Mouse (Mus musculus) spleen, postnatal 4 days (tissue): ENCODE results near the gene Oas2.

Source experiments
- DNase-seq, 2 experiments: peaks; one replicate each; pipeline ENCODE4 v3.0.0; 2022; ENCODE audit warnings: low spot score in 2 of 2

Oas2 gene

DNA sequence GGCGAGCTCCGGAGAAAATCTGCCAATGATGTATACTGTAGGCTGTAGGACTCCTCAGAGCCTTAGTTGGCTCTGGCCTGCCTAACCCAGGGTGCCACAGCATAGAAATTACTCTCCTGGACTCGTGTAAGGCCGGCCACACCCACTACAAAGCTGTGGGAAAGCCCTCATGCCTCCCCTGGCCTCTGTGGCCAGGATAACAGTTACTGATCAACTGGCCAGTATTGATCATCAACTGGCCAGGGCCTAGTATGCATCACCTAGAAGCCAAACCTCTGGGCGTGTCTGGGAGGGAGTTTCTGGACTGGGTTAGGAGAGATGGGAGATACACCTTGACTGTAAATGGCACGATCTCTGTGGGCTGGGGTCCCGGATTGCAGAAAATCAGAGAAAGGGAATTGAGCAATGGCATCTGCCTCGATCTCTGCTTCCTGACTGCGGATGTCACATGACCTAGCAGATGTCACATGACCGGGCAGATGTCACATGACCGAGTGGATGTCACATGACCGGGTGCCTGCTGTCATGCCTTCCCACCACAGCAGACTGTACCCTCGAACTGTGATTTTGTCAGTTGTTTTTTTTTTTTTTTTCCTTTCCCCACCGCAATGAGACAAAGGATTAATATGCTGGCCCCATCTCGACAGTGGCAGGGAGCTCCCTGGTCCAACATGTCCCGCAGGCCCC lies 53.5 kb downstream of the Oas2 start:
- no peak for DNase-seq

DNA sequence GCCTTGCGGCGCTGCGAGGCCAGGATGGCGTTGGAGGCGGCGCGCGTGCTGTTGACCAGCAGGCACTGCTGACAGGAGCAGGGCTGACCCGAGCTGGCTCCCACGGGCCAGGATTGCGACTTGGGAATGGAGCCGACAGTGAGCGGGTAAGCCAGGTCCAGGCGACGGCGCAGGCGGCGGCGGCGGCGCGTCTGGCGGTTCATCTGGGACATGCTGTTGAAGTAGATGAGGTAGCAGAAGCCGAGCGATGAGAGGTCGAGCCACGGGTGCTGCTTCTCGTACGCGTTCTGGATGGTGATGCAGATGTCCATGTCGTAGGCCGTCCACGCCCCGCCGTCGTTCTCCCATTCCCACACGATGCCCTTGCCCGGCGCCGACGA lies 55.0 kb downstream of the Oas2 start:
- DNase-seq, result no peak

DNA sequence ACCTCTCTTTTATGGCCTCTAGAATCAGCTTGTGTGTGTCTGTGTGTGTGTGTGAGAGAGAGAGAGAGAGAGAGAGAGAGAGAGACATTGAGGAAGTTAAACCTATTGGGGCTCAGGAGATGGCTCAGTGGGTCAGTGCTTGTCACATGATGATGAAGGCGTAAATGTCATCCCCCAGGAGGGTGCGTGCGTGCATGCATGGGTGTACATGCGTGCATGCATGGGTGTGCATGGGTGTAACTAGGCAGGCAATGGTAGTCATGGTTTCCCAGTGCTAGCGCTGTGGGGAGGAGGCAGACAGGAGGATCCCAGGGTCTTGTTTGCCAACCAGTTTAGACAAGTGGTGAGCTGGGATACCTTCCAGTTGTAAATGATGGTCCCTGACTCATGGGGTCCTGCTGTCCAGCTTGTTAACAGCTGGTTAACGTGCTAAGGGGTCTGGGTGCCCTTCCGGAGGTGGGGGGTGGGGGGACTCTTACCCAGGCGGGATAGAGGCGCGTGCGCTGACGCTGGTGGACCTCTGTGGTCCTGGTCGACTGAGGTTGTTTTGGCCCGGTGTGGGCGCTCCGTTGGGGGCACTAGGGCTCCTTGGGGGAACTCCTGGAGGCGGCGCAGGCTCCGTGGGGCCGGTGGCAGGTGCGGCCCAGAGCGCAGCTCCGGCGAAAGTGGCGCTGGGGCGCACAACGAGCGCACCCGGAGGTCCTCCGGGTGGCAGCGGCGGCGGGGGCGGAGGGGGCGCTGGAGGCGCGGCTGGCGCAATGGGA lies 55.5 kb downstream of the Oas2 start:
- peak in 1 of 2 experiments; percentile 50 for DNase-seq

DNA sequence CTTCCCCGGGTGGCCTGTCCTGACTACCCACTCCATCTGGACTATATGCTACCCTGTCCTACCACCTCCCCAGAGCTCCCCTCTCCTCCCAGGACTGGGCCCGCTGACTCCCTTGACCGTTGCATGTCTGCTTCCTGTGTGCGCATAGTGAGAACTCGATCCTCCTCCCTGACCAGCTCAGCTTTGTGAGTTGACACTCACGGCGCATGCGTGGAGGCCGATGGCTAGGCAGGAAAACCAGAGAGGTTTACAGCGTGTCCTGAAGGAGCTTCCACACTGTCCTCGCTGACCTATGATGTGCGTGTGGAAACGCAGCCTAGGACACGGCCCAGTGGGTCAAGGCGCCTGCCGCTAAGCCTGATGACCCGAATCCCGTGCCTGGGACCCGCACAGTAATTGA lies 57.6 kb downstream of the Oas2 start:
- DNase-seq, result no peak

DNA sequence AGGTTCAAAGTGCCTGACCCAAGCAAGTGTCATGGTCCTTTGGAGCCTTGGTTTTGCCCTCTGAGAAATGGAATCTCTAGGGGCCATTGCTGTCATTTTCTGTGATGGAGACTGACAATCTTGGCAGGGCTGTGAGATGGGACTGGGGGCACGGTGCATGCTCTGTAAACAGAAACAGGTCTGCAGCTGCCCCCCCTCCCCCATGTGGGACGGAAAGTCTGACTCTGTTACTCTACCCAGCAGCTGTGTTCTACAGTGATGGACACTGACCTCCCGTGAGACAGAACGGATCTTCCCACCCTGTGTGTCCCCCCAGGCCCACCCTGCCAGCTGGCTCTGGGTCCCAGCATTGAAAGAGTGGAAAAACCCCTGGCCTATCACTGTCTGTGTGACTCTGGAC lies 59.2 kb downstream of the Oas2 start:
- DNase-seq, result peak in 1 of 2 experiments; percentile 27

DNA sequence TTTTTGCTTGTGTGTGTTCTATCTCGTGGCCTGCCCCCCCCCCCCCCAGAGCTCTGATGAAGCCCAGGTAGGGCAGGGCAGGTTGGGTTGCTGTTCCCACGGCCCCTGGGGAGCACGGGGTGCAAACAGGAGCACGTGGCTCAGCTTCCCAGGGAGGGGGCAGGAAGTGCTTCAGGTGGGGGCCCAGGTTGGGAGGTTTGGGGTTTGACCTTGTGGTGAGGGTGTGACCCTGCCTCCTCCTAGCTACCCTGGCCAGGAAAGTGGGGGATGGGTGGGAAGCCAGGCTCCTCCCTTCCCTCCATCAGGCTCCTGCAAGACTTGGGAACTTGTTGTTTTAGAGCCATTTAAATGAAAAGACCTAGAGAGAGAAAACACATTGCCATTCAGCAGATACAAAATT lies 61.2 kb downstream of the Oas2 start:
- peak in 1 of 2 experiments; percentile 42 for DNase-seq

DNA sequence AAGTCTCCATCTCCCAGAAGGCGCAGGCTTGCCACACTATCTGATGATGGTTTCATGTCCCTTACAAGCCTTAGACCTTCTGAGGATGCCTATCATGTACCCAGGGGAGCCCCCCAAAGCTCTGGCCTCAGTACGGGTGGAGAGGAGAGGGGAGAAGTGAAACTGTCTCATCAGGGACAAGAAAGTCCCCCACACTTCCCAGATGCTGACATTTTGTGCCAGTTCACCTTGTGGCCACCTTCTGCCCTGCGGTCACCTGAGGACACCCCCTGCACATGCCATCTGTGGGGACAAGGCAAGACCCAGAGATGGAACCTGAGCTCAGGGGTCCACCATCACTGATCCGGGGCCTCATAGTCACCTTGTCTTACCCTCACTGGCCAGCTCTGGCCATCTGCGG lies 61.8 kb downstream of the Oas2 start:
- DNase-seq, result no peak

DNA sequence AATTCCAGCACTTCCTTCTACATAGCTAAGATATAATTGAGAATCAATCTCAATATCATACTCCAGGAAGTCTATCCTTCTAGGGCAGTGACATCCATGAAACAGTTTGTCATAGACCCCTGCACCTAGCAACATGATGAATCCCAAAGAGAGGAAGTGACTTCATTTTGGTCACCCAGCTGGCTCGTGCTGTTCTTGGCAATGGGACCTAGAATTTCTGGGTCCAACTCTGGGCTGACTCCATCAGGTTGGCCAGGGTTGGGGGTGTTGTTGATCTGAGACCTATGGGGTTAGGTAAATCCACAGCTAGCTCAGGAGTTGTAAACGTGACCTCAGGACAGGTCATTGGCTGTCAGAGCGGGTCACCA lies 62.2 kb downstream of the Oas2 start:
- DNase-seq, result no peak

DNA sequence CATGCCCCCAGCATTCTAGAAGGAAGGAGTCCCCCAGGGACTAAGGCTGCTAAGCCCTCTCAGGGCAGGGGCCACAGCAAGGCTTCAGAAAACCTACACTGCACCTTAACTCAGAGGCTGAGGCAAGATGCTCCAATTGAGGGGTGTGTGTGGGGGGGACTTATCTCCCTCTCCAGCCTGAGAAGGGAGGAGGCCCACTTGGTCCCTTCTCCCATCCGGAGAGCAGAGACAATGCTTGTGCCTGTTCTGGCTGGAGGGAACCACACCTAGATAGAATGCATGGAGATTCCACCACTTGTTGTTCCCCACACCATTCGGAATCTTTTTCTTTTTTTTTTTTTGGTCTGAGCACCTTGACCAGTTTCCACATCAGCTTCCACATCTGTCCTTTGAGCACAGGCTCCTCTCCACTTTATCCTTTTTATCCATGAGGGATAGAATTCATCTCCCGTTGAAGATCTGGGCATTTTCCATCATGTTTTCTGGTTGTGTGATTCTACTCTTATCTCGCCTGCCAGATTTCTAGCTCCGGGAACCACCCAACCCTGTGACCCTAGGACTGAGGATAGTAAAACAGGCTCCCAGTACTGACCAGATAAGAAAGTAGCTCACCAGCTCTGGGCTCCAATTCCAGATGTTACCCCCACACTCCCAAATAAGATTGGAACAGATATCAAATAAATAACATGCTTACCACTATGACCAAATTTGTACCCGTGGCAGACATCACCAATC lies 62.7 kb downstream of the Oas2 start:
- no peak for DNase-seq

DNA sequence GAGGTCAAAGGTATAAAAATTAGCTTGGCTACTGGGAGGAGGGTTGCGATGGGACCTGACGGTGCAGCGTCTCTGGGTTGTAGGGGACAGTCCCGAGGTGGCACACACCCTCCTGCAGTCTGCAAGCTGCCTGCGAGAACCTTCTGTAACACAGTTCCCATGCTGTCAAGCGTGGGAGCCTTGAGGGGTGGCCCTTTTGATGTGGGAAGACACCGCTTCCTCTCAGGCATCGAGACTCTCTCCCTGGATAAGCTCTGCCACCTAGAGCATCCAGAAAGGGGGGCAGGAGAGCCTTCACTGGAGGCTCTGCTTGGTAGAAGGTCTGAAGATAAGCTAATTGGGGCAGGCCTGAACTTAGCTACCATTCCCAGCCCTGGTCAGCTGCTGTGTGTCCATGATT lies 64.0 kb downstream of the Oas2 start:
- peak in 1 of 2 experiments; percentile 38 for DNase-seq

DNA sequence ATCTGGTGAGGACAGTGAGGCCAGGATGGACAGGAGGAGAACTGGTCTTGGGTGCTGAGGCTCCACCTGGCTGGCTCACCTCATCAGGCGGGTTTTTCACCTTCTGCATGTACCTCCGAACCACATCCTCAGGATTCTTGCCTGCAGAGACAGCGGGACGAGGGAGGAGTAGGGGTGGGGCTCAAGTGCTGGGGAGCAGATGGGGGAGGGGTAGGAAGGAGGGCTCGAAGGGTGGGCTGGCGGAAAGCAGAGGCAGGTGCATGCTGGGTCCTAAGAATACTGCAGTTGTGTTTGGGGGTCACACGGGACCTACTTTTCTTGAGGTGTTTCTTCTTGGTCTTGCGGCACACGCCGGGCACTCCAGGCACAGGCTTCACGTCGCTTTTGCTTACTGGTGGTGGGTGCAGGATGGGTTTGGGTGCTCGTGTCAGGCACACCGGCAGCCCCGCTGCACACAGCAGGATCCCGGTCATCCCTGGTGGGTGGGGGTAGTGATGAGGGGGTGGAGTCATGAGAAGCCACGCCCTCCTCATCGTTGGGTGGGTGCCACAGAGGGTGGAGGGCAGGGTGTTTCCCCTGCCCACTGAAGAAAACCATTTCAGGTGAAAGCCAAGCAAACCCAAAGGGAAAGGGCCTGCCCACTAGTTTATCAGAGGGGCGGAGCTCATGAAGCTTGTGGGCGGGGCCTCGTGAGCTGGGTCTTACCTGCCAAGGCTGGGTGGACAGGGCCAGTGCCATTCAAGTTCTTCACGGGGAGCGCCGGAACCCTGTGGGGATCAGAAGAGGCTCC lies 66.5 kb downstream of the Oas2 start:
- no peak for DNase-seq

DNA sequence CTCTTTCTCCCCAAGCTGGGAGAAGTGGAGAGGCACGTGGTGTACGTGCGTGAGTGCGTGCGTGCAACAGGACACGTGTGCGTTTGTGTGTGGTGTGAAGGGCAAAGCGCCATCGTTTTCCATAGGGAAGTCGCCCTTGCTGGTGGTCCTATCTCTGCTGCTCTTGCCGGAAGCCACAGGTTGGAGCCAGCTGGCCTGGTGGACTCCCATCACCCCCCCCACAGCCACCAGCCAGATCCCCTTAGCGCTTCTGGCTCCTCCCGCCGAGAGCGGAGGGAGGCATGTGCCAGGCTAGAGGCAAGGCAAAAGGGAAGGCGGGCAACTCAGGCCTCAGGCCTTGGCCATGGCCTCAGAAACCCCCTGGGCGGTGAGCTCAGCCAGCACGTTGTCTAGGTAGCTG lies 68.7 kb downstream of the Oas2 start:
- no peak for DNase-seq
